Mouse (Mus musculus) heart, postnatal 0 days (tissue): ENCODE data around the gene Slfn9.

Experiments used
- CTCF ChIP-seq: IDR thresholded peaks from 2 replicates; pipeline ENCODE4 v1.5.1; 2016; ENCODE audit warnings: antibody characterized with exemption, control low read depth, low read depth
- EP300 ChIP-seq: IDR thresholded peaks from 2 replicates; pipeline ENCODE4 v1.6.1; 2016; ENCODE audit warnings: antibody characterized with exemption, low read depth

GRCm38 (mm10) chr11:82961743-82962142, 29.9 kb downstream of the Slfn9 start:
- no peak for TF ChIP-seq EP300
- no peak for TF ChIP-seq CTCF
